Mouse (Mus musculus) heart, postnatal 0 days (tissue): Measurements from ENCODE around the gene Bak1.

ENCODE experiments used
- CTCF ChIP-seq: IDR thresholded peaks from 2 replicates; pipeline ENCODE4 v1.5.1; 2016; ENCODE audit warnings: antibody characterized with exemption, control low read depth, low read depth
- EP300 ChIP-seq: IDR thresholded peaks from 2 replicates; pipeline ENCODE4 v1.6.1; 2016; ENCODE audit warnings: antibody characterized with exemption, low read depth

GRCm38 (mm10) chr17:27027460-27028283 lies 1.1 kb downstream of the Bak1 start:
- TF ChIP-seq EP300 (no peak), CTCF (no peak)
